Mouse (Mus musculus): ENCODE results near the gene Gpr33.

DNA sequence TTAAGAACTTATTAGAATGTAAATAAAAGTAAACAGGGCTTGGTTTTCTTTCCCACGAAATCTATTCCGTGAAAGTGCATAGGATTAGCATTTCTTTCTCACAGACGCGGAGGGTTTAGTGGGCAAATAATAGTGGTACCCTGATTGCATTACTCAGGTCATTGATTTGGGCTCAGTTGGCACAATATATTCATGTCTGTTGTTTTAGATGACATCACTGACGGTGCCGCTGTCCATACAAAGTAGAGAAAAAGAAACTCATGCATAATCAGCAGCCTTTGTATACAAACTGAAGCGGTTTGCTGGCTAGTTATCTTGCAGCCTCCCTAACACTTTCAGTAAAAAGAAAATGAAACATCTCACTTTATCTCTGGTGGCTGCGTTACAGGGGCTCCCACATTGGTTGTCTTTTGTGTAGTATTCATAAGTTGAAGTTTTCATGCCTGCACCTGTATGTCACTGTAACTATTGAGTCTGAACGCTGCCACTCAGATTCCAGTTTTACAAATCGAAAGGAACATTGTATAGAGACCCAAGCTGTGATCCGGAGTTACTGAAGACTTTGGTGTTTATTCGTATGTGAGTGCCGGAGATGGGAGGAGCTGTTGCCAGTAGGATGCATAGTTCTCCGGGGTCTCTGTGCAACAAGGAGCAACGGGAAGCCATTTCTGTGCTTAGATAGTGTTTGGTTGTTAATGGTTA is 17.8 kb downstream of the Gpr33 start:
- TF ChIP-seq CTCF (IDR thresholded peaks at IDR 0.05; ENCODE audit: borderline replicate concordance, insufficient read depth, low read length) (no peak), POLR2A (IDR thresholded peaks at IDR 0.05; ENCODE audit: low read depth, low read length) (no peak)

Measured in embryonic fibroblast, embryonic 13.5 days (primary cell).